Mouse (Mus musculus) heart, embryonic 13.5 days (tissue): Measurements from ENCODE around the gene Ovol3. TPM values are rescaled to one million over a fixed set of nuclear protein-coding genes. Genes with fewer than 3 reads are reported as not detected.

ENCODE experiments used
- ATAC-seq: fragments of 200-750 bp; cut with Nextera tagmentation; 2 replicates; pipeline ENCODE4 v1.8.0; 2017; ENCODE audit warnings: moderate TSS enrichment; ENCODE audit not compliant: insufficient number of reproducible peaks, low FRiP score, low TSS enrichment; ENCODE audit errors: extremely low read depth
- H3K27ac ChIP-seq: fragments of 300-500 bp; sonication (generic); replicated peaks from 2 replicates; pipeline ENCODE4 v1.5.1; 2015; ENCODE audit warnings: moderate library complexity, mild to moderate bottlenecking, inconsistent platforms
- H3K27me3 ChIP-seq: fragments of 300-500 bp; sonication (generic); replicated peaks from 2 replicates; pipeline ENCODE4 v1.6.1; 2015; ENCODE audit warnings: mild to moderate bottlenecking, inconsistent platforms
- H3K36me3 ChIP-seq: fragments of 300-500 bp; sonication (generic); 2 replicates; pipeline ENCODE4 v1.6.1; 2015; ENCODE audit warnings: mild to moderate bottlenecking, inconsistent platforms
- H3K4me1 ChIP-seq: fragments of 300-500 bp; sonication (generic); 2 replicates; pipeline ENCODE4 v1.6.1; 2015; ENCODE audit warnings: inconsistent platforms
- H3K4me2 ChIP-seq: fragments of 300-500 bp; sonication (generic); 2 replicates; pipeline ENCODE4 v1.6.1; 2015; ENCODE audit warnings: inconsistent platforms, mild to moderate bottlenecking, moderate library complexity
- H3K4me3 ChIP-seq: fragments of 300-500 bp; sonication (generic); 2 replicates; pipeline ENCODE4 v1.5.1; 2015; ENCODE audit warnings: moderate library complexity, mild to moderate bottlenecking, inconsistent platforms
- H3K9ac ChIP-seq: fragments of 300-500 bp; sonication (generic); 2 replicates; pipeline ENCODE4 v1.6.1; 2015; ENCODE audit warnings: inconsistent platforms, mild to moderate bottlenecking, moderate library complexity
- H3K9me3 ChIP-seq: fragments of 300-500 bp; sonication (generic); 2 replicates; pipeline ENCODE4 v1.6.1; 2016; ENCODE audit warnings: inconsistent platforms
- WGBS: fragments of 180-500 bp; shearing (Covaris S2); methylation state at CpG from one replicate; pipeline ENCODE4 v1.1.7; 2015; ENCODE audit warnings: mixed read lengths; 5-methylcytosine and 5-hydroxymethylcytosine counted together
- polyA plus RNA-seq: library from polyadenylated mRNA; unstranded; fragments of >200 nt; fragmentation: Nextera tagmentation; extraction: Ambion mirVana; gene quantifications from 2 replicates; pipeline ENCODE4 v1.2.1, GENCODE M21; 2015

Gene Ovol3
- polyA plus RNA-seq: not detected in 2 replicates

DNA sequence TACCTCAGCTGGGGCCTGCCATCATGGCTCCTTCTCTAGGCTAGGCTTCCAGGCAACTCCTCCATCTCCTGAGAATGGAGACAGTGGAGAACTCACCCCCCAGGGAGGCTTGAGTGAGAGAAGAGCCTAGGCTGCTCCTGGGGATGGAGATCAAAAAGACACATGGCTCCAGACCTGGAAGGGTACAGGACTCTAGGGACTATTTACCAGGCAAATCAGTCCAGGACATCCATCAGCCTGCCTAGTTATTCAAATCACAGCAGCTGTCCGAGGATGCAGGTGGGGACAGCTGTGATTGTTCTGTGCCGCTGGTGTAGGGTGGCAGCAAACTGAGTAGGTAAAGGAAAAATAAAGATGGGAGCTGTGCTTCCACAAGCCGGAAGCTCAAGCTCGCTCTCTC lies at the start of gene Ovol3:
TSS of gene Ovol3 (minus strand) at position 101 of the 400 bp plus-strand sequence.
- WGBS: 79% methylated on average over 4 of the region's 4 CpGs
- Histone ChIP-seq H3K9me3 (no peaks in the 10 kb centered on the region), H3K36me3 (peaks cover 31% of the 10 kb centered on the region), H3K4me3 (no peak within 1 kb of the TSS), H3K27me3 (no peaks in the 10 kb centered on the region), H3K4me2 (no peak within 1 kb of the TSS), H3K9ac (no peak within 1 kb of the TSS), H3K27ac (no peak within 1 kb of the TSS), H3K4me1 (peaks cover 16% of the 10 kb centered on the region)
- ATAC-seq: no peak

GRCm38 (mm10) chr7:30282740-30283139 lies 47.2 kb upstream of the Ovol3 start:
- Histone ChIP-seq H3K4me2 (no peak overlapping the region), H3K4me3 (no peak overlapping the region), H3K36me3 (no peaks in the 10 kb centered on the region), H3K27me3 (peaks cover 8% of the 10 kb centered on the region), H3K4me1 (peaks cover 22% of the 10 kb centered on the region), H3K27ac (no peak overlapping the region), H3K9ac (0 out of 2 replicates have a peak overlapping the region, but pooled peaks have one; percentile 29), H3K9me3 (no peaks in the 10 kb centered on the region)
- 58% methylated on average over 7 of the region's 7 CpGs for WGBS
- ATAC-seq: no peak

DNA sequence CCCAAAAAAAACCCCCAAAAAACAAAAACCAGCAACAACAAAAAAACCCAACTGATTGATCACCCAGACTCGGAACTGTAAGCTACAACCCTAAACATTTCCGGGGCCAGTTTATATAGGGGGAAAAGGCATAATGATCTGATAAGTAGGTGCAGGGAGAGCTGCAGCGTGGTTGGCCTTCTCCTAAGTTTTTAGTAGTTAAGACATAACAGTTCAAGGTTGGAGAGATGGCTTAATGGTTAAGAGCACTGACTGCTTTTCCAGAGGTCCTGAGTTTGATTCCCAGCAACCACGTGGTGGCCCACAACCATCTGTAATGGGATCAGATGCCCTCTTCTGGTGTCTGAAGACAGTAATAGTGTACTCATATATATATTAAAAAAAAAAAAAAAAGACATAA lies 46.0 kb upstream of the Ovol3 start:
- 69% methylated on average over 4 of the region's 4 CpGs for WGBS
- peak overlapping the region; percentile 94 for H3K4me2 ChIP-seq

GRCm38 (mm10) chr7:30280670-30281138 lies 45.2 kb upstream of the Ovol3 start:
- Histone ChIP-seq H3K27ac (peak overlapping the region; percentile 99), H3K36me3 (no peaks in the 10 kb centered on the region), H3K9ac (peak overlapping the region; percentile 83), H3K27me3 (no peaks in the 10 kb centered on the region), H3K9me3 (no peaks in the 10 kb centered on the region), H3K4me2 (peak overlapping the region; percentile 94), H3K4me3 (peak overlapping the region; percentile 86), H3K4me1 (peaks cover 22% of the 10 kb centered on the region)
- under 1% methylated on average over 20 of the region's 20 CpGs for WGBS
- ATAC-seq: peak; percentile 76

More for the DNA sequence above, 46.0 kb upstream of the Ovol3 start:
- H3K9ac ChIP-seq: 0 out of 2 replicates have a peak overlapping the region, but pooled peaks have one; percentile 83
- ATAC-seq: no peak
- no peak overlapping the region for H3K4me3 ChIP-seq
- no peaks in the 10 kb centered on the region for H3K9me3 ChIP-seq
- H3K4me1 ChIP-seq: peaks cover 22% of the 10 kb centered on the region
- H3K27ac ChIP-seq: peak overlapping the region; percentile 99
- H3K36me3 ChIP-seq: no peaks in the 10 kb centered on the region
- no peaks in the 10 kb centered on the region for H3K27me3 ChIP-seq

- Histone ChIP-seq H3K4me3 (peak within 1 kb of the TSS; percentile 86), H3K4me2 (peak within 1 kb of the TSS; percentile 94), H3K9ac (peak within 1 kb of the TSS; percentile 83), H3K9me3 (no peaks in the 10 kb centered on the region), H3K36me3 (no peaks in the 10 kb centered on the region), H3K27ac (peak within 1 kb of the TSS; percentile 99), H3K27me3 (no peaks in the 10 kb centered on the region), H3K4me1 (peaks cover 28% of the 10 kb centered on the region)
- ATAC-seq: peak; percentile 95
- WGBS: under 1% methylated on average over 49 of the region's 49 CpGs
These were observed 44.6 kb upstream of the Ovol3 start, which contains the start of the genes Thap8 and Wdr62 for GRCm38 (mm10) chr7:30279951-30280669. TSS of gene Thap8 (plus strand) at chr7:30280094. TSS of gene Wdr62 (minus strand) at chr7:30280419.

GRCm38 (mm10) chr7:30279536-30279935 lies 44.0 kb upstream of the Ovol3 start:
- H3K27ac ChIP-seq: peak overlapping the region; percentile 99
- H3K27me3 ChIP-seq: no peaks in the 10 kb centered on the region
- H3K4me3 ChIP-seq: peak overlapping the region; percentile 86
- H3K9me3 ChIP-seq: no peaks in the 10 kb centered on the region
- peak overlapping the region; percentile 94 for H3K4me2 ChIP-seq
- peaks cover 34% of the 10 kb centered on the region for H3K4me1 ChIP-seq
- H3K9ac ChIP-seq: peak overlapping the region; percentile 83
- no peak for ATAC-seq
- no peaks in the 10 kb centered on the region for H3K36me3 ChIP-seq
- WGBS: 1% methylated on average over 6 of the region's 6 CpGs

- WGBS: 60% methylated on average over 2 of the region's 2 CpGs
- ATAC-seq: no peak
- peak overlapping the region; percentile 83 for H3K9ac ChIP-seq
These were observed 43.4 kb upstream of the Ovol3 start for GRCm38 (mm10) chr7:30278911-30279310.

DNA sequence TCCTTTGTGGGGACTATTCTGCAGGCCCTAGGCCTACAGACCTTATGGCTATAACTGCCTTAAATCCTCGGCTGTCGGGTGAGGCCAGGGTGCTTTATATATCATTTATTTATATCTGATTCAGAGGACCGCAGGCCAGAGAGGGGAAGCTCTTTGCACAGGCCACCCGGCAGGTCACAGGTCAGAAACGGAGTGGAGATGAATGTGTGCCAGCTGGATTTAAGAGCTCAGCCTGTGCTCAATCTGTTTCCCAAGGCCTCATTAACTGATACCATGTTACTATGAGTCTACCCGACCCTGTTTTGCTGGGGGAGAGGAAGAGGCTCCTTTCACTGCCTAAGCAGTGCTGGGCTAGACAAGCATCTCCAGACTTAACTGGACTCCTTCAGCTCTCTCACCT lies 38.9 kb upstream of the Ovol3 start:
- Histone ChIP-seq H3K27ac (no peak overlapping the region), H3K4me2 (no peak overlapping the region), H3K27me3 (no peaks in the 10 kb centered on the region), H3K9me3 (no peaks in the 10 kb centered on the region), H3K9ac (no peak overlapping the region), H3K36me3 (peaks cover 28% of the 10 kb centered on the region), H3K4me3 (no peak overlapping the region), H3K4me1 (peaks cover 22% of the 10 kb centered on the region)
- no peak for ATAC-seq
- WGBS: 64% methylated on average over 6 of the region's 6 CpGs

More at GRCm38 (mm10) chr7:30278911-30279310, 43.4 kb upstream of the Ovol3 start:
- Histone ChIP-seq H3K36me3 (no peaks in the 10 kb centered on the region), H3K9me3 (no peaks in the 10 kb centered on the region), H3K4me1 (peaks cover 37% of the 10 kb centered on the region), H3K27ac (no peak overlapping the region), H3K4me2 (peak overlapping the region; percentile 94), H3K27me3 (no peaks in the 10 kb centered on the region), H3K4me3 (peak overlapping the region; percentile 86)

DNA sequence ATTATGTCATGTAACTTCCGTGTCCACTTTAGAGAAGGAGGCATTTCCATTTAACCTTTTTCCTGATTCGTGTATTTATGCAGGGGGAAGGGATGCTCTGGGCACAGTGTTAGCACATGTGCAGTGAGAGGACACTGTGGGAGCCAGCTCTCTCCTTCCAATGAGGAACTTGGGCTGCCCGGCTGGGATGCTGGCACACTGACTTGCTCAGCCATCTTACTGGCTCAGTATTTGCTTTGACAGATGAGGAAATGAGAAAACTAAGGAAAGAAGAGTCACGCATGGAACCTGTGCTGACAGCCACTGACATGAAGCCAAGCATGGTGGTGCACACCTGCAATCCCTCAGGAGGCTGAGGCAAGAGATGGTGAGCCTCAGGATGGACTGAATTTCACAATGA lies 34.1 kb upstream of the Ovol3 start:
- WGBS: 85% methylated on average over 4 of the region's 4 CpGs
- Histone ChIP-seq H3K36me3 (peaks cover 60% of the 10 kb centered on the region), H3K9me3 (no peaks in the 10 kb centered on the region), H3K4me2 (no peak overlapping the region), H3K4me3 (no peak overlapping the region), H3K9ac (no peak overlapping the region), H3K27me3 (no peaks in the 10 kb centered on the region), H3K4me1 (peaks cover 14% of the 10 kb centered on the region), H3K27ac (no peak overlapping the region)
- no peak for ATAC-seq

- 36% methylated on average over 3 of the region's 3 CpGs for WGBS
- Histone ChIP-seq H3K4me1 (peaks cover 10% of the 10 kb centered on the region), H3K36me3 (peaks cover 77% of the 10 kb centered on the region), H3K27me3 (no peaks in the 10 kb centered on the region), H3K9me3 (no peaks in the 10 kb centered on the region), H3K4me3 (no peak overlapping the region), H3K4me2 (no peak overlapping the region), H3K9ac (no peak overlapping the region), H3K27ac (0 out of 2 replicates have a peak overlapping the region, but pooled peaks have one; percentile 13)
- ATAC-seq: no peak
These were observed 31.3 kb upstream of the Ovol3 start for GRCm38 (mm10) chr7:30266780-30267179.

DNA sequence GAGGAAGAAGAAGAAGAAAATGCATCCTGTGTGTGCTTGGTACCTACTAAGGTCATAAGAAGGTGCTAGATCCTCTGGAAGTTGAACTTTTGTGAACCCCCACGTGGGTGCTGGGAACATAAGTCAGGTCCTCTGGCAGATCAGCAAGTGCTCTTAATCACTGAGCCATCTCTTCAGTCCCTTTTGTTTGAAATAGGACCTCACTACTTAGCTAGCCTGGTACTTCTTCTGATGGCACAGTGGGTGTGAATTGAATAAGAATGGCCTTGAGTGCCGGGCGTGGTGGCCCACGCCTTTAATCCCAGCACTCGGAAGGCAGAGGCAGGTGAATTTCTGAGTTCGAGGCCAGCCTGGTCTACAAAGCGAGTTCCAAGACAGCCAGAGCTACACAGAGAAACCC lies 30.4 kb upstream of the Ovol3 start:
- Histone ChIP-seq H3K4me1 (peaks cover 10% of the 10 kb centered on the region), H3K4me2 (no peak overlapping the region), H3K27ac (no peak overlapping the region), H3K27me3 (no peaks in the 10 kb centered on the region), H3K9me3 (no peaks in the 10 kb centered on the region), H3K4me3 (no peak overlapping the region), H3K36me3 (peaks cover 77% of the 10 kb centered on the region), H3K9ac (no peak overlapping the region)
- no peak for ATAC-seq
- 87% methylated on average over 7 of the region's 7 CpGs for WGBS
